Mouse (Mus musculus) brain, adult 2 months (tissue): ENCODE measurements at regions not wholly inside any gene's neighbourhood (a gene's known extent, or its start where the extent isn't known, plus 50 kb on each side); places are given as distances from the start of the nearest gene placed in this dataset.

ENCODE experiments used
- DNase-seq: peaks from one replicate; pipeline ENCODE4 v3.0.0; 2011; ENCODE audit warnings: low read depth, low spot score

GRCm38 (mm10) chr14:84928161-84928560 is 484.8 kb downstream of the Pcdh17 start:
- peak; percentile 2 for DNase-seq

DNA sequence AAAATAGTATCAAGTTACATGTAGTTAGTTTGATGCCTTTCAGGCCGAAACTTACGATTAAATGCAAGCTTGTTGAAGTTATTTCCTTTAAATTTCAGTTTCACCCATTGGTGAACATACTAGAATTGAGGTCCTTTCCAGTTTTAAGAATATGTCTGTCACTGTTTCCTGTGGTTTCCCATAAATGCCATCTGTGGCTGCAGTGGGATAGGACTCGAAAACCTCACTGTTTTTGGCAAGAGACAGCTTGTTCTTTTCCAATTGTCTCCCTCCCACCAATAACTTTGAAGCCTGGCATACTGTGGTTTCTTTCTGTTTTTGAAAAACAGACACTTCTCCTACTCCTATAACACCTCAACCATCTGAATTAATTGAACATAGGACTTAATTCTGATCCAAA is 490.7 kb downstream of the Pcdh17 start:
- DNase-seq = peak; percentile 44

- no peak for DNase-seq
Measured at GRCm38 (mm10) chr14:84955300-84955699, 511.9 kb downstream of the Pcdh17 start.

GRCm38 (mm10) chr14:84987764-84988163 is 544.4 kb downstream of the Pcdh17 start:
- DNase-seq = no peak

- DNase-seq = no peak
Measured at GRCm38 (mm10) chr14:85012384-85012783, 569.0 kb downstream of the Pcdh17 start.
